Mouse (Mus musculus) right cerebral cortex, adult 2 months (tissue): ENCODE results near the gene Osbpl5.
"Not testable (repeated sequence)": the region's sequence is repeated elsewhere in the genome, so short reads cannot be mapped to it uniquely, and the experiment has no call there.

ENCODE experiments used
- DNase-seq, 2 experiments: peaks; one replicate each; pipeline ENCODE4 v3.0.0; 2021 to 2022; ENCODE audit warnings: low spot score in 2 of 2

The Osbpl5 gene

GRCm38 (mm10) chr7:143709395-143709794, 47.4 kb downstream of the Osbpl5 start:
- DNase-seq = no peak

DNA sequence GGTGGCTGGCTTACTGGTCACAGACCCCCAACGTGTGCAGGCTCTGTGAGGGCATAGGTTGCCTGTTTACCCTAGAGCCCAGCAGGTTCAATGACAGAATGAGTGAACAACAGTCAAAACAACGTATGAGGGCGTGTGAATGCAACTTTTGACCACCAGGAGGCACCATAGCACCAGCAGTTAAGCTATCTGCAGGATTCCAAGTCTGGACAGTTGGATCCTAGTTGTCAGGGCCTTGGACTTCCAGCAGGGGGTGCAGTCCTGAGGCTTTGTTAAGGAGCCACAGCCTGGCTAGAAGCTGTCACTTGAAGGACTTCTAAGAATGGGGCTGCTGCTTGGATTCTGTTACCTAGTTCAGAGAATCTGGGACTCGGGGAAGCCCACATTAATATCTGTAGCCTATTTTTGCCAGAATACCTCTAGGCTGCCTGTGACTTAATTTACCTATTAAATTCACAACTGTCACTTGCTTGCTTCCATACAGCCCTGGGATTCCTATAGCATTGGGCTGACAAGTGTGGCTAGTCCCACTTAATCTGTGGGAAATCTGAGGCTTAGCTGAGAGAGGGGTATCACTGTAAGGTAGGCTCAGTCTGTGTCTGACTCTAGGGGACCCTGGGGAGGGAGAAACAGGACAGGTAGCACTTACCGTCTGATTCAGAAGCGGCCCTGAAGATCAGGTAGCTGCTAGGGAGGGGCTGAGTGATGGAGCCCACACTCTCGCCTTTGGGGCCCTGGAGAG, 49.9 kb downstream of the Osbpl5 start:
- peak; percentile 93 to 94 for DNase-seq

DNA sequence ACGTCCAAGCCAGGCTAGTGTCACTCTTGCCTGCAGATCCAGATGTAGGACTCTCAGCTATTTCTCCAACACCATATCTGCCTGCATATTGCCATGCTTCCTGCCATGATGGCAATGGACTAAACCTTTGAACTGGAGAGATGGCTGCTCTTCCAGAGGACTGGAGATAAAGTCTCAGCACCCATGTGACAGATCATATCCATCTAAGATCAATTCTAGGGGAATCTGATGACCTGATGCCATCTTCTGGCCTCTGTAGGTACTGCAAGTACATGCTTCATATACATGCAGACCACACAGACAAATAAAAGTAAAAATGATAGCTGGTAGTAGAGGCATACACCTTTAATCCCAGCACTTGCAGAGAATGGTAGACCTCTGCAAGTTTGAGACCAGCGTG, 60.6 kb downstream of the Osbpl5 start:
- peak in 1 of 2 experiments; percentile 25 for DNase-seq

- no peak for DNase-seq
Observed at GRCm38 (mm10) chr7:143694550-143694949, 62.2 kb downstream of the Osbpl5 start.

DNA sequence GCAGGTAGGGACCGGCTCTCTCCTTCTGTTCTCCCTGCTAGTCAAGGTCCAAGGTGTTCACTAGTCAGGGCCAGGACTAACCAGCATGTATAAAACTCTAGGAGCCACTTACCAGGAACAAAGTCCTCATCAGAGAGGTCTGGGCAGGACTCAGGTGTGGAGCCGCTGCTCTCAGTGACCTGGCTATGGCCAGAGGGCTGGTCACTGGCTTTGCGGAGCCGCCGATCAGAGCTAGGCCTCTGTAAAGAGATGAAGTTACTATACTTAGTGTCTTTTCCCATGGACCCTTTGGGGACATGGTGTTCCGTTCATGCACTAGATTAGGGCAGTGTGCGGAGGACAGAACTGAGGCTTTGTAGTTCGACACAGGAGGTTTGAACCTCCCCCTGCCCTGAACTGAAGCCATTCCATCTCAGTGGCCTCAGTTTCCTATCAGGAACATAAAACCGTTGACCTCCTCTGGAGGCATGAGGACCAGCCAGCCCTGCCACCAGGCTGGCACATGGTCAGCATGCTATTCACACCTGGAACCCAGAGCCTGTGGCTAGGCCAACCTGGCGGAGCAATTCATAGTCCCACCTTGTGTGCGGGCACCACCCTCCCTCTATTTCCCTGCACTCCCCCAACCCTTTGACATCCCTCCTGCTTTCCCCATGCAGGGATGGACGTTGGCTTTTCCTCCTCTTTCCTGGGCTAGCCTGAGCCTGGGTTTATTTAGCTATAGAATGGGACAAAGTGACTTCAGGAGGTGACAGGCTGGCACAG, 63.9 kb downstream of the Osbpl5 start:
- no peak for DNase-seq

DNA sequence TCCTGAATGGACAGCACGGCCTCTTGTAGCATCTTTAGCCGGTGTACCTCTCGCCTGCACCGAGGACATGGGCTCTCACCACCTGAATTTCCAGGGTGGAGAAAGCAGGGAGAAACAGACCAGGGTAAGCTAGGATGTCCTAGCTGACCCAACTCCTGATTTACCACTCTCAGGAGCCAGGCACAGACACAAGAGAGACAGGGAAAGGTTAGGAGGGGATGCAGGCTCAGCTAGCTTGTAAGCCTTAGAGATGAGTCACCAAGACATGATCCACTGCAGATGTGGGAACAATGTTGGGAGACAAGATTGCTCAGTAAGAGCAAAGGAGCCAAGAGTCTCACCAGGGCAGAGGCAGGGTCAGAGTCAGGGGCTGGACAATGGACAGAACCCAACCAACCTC, 64.9 kb downstream of the Osbpl5 start:
- DNase-seq = no peak

GRCm38 (mm10) chr7:143691181-143691580, 65.6 kb downstream of the Osbpl5 start:
- no peak for DNase-seq

GRCm38 (mm10) chr7:143689946-143690345, 66.8 kb downstream of the Osbpl5 start:
- no peak for DNase-seq

DNA sequence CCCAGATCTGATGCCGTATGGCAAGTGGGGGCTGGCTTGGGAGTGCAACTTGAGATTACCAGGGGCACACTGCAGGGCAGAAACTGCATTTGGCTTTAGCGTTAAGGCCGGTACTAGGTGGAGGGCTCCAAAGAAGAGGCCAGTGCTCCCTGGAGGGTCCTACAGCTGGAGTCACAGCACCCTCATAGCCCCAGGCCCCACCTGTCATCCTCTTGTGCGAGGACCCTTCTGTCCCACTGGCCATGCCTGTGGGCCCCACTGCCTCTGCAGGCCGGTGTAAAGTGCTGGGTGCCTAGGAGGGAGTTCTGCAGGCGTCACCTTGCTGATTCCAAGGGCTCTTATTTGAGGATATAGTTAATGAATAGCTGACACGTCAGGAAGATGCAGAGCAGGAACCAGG, 67.3 kb downstream of the Osbpl5 start:
- DNase-seq = no peak

GRCm38 (mm10) chr7:143686676-143687075, 70.1 kb downstream of the Osbpl5 start:
- DNase-seq = not testable (repeated sequence)

GRCm38 (mm10) chr7:143686191-143686590, 70.6 kb downstream of the Osbpl5 start:
- DNase-seq = not testable (repeated sequence)

- peak; percentile 80 to 83 for DNase-seq
Observed at GRCm38 (mm10) chr7:143685359-143686067, 71.3 kb downstream of the Osbpl5 start, which contains the start of gene Tnfrsf23. Tnfrsf23 (minus strand) TSS chr7:143685872.

DNA sequence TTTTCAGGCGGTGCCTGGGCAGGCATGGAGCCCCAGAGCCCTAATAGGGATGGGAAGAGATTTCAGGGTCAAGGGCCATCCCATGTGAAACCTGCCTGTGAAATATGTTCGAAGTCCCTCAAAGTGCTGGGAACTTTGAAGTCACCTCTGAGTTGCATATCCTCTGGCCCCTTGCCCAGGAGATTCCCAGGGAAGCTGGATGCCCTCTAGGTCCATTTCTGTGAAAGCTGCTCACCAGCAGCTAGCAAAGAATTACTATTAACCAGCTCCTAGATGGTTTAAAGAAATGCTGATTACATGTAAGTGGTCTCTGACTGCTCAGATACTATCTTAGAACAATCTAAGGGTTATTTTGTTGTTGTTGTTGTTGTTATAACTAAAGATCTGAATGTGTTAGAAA, 72.2 kb downstream of the Osbpl5 start:
- DNase-seq = not testable (repeated sequence)

- DNase-seq = no peak
Observed at GRCm38 (mm10) chr7:143681566-143681965, 75.2 kb downstream of the Osbpl5 start.

GRCm38 (mm10) chr7:143680836-143681235, 75.9 kb downstream of the Osbpl5 start:
- not testable (repeated sequence) for DNase-seq

- not testable (repeated sequence) for DNase-seq
Observed at GRCm38 (mm10) chr7:143679650-143680049, 77.1 kb downstream of the Osbpl5 start.

DNA sequence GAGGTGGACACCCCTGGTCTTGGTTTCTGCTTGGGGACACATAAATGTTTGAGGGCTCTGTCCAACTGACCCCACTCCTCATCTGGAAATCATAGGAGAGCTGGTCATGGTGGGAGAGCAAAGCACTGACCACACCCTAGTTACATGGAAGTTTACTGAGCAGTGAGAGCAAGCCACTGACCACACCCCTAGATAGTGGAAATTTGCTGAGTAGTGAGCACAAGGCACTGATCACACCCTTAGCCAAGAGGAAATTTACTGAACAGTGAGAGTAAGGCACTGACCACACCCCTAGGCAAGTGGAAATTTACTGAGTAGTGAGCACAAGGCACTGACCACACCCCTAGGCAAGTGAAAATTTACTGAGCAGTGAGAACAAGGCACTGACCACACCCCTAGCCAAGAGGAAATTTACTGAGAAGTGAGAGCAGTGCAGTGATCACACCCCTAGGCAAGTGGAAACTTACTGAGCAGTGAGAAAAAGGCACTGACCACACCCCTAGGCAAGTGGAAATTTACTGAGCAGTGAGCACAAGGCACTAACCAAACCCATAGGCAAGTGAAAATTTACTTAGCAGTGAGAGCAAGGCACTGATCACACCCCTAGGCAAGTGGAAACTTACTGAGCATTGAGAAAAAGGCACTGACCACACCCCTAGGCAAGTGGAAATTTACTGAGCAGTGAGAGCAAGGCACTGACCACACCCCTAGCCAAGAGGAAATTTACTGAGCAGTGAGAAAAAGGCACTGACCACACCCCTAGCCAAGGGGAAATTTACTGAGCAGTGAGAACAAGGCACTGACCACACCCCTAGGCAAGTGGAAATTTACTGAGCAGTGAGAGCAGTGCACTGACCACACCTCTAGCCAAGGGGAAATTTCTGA, 90.1 kb downstream of the Osbpl5 start:
- DNase-seq = no peak

GRCm38 (mm10) chr7:143663470-143663869, 93.3 kb downstream of the Osbpl5 start:
- DNase-seq = no peak

DNA sequence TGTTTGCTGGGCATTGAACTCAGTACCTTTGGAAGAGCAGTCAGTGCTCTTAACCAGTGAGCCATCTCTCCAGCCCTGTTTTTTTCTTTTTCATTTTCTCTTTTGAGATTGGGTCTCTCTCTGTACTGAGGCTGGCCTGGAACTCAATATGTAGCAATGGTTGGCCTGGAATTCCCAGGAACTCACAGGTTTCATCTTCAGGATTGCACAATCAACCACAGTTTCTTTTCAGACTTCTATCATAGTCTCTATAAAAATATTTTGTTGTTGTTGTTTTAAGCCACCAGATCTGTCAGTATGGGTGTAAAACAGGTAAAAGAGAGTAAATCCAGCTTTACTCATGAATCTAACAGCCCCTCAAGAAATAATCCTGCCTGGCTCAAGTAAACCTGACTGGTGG, 96.0 kb downstream of the Osbpl5 start:
- no peak for DNase-seq

DNA sequence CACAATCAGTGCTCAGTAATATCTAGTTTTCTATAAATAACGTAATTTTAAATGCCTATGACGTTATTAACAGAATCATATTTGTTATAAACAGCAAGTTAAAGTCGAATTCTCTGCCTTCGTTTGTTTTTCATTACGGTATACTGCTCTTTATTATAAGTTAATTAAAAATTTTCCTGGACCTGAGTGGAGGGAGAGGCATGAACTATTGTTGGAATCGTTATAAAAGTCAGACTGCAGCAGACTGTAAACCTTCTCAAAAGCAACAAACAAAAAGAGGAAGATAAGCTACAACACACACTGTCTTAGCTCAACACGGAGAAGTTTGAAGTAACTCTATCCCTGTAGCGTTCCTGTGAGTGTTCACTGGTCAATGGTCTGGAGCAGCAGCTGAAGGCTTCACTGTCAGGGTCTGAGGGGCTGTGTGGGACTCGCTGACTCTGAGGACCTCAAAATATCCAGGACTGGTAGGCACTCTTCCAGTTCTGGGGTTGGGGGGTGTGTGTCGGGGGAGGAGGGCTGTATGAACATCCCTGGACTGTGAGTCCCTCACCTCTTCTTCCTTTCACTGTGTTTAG, 106.9 kb downstream of the Osbpl5 start:
- DNase-seq = not testable (repeated sequence)
